Mouse (Mus musculus): ENCODE data around the gene Insc.
"Not testable (repeated sequence)": the region's sequence is repeated elsewhere in the genome, so short reads cannot be mapped to it uniquely, and the experiment has no call there.

Gene Insc

DNA sequence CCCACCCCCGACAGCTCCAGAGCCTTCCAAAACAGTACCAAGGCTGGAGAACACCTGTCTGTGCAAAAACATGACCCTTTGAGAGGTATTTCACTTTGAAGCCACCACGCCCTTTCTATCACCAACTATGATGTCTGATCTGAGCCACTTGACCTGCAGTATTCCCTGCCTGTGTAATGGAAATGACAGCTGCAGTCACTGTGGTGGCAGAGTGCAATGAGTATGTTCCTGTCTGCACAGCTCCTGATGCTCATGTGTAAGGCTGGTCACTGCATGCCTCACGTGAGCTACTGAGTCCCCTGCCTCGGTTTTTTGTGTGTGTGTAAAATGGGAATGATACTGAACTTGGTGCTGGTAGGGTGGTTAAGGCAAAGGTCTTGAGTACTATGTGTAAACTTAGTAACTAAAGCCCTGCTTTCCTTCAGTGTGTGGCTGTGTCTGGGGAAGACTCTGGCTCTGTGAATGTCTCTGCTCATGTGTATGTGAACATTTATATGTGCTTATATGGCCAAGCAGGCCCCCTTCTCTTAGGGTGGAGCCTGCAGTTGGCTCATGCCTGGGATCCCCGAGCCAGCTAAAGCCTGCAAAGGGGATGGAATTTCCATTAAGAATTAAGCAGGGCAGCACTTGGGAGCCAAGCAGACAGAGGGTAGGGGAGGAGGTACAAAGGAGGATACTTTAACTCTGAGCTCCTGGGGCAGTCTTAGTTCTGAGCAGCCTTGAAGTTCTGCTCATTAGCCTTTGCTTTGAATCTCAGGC is at the start of gene Insc:
Insc (plus strand) TSS at position 673 of the 759 bp plus-strand sequence.
- DNase-seq = no peak

DNA sequence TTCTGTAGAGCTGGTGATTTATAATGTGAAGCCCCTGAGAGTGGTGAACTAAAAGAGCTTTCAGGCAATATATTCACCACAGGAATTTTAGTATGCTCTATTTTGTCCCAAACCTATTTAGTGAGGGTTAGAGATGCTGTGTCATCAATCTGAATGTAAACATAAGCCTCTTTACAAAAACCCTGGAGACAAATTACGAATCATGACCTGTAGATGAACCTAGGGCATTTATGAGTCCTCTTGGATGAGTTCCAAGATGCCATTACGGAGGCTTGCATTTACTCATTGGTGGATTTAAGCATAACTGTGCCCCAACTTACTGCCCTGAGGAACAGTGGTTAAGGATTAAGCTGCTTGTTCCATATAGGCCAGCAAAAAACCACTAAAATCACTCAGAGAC is 42.6 kb upstream of the Insc start:
- no peak for DNase-seq

DNA sequence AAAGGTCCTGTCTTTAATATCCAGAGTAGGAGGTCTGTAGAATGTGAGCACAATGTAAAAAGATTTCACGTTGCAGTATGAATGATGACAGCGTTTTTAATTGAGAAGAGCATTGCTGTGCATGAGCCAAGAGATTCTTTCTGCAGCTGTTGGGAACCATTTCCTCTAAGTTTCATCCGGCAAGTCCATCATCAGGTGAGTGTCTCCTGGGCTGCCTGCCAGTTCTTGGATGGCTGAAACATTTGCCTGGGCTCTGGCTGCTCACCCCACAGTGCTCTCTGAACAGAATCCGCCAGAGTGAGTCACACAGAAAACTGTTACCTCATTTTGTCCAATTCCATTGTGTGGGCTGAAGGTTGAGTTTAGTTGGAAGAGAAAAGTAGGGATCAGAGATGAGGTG is 36.8 kb upstream of the Insc start:
- no peak for DNase-seq

DNA sequence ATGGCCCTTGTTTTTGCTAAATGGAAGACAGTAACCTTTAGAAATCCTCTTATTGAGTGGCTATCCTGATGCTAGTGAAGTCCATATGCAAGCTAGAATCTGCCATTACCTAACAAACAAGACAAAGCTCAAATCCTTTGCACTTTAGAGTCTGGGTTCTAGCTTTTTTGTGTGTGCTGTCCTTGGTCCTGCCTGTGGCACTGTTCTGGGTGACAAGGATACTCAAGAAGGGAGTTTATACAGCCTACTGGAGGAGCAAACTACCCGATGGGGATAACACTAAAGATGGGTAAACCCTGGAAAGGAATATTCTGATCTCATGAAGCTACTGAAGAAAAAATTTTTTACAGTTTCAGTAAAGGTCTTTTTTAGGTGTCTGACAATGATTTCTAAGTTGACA is 36.1 kb upstream of the Insc start:
- DNase-seq = no peak

DNA sequence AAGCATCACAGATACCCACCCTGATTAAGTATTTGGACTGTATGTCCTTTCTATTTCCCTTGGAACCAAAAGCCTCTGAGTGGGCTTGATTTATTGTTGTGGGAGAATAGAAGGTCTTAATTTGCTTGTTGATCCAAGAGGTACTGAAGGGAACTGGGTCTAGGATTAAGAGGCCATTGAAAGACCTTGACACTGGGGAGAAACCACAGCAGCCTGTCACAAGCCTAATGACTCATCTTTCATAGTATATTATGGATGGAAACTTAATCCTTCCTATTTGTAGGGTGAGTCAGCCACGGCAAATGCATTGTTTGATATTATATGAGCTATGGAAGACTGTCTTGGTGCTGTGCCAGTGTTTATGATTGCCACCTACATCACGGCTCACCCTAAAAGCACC is 33.1 kb upstream of the Insc start:
- DNase-seq = no peak

DNA sequence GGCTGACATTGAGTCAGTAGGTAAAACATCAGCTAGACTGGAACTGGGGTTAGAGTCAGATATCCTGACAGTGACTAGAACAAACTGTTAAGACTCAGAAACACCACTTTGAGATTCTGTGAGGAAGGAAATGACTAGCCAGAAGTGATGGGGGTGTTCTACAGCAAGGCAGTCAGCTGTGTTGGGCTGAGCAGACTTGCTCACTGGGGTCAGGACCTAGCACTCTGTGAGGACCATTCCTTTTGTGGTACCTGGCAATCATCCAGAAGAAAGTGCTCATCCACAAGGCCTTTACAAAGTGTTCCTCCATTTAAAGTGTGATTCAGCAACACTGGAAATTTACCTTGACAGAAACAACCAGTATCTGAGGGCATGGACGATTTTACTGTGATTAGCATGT is 31.0 kb upstream of the Insc start:
- no peak for DNase-seq

DNA sequence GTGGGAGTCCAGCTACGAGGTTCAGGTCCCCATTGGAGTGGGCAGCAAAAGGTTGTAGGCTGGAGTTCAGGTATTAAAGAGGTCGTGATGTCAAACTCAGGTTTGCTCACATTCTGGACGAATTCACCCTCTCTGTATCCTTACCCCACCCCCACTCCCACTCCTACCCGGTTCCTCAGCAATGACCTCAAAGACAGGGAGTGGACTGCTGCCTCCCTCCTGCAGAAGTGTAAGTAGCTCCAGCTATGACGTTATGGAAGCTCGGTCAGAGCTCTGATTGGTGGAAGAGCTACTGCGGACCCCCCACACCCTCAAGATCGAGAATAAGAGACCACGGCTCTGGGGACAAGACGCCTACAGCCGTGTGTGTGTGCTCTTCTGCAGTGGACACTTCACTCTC is 25.2 kb upstream of the Insc start, which contains the start of gene Calcb:
Calcb (plus strand) TSS at position 344 of the 400 bp plus-strand sequence.
- DNase-seq = no peak

DNA sequence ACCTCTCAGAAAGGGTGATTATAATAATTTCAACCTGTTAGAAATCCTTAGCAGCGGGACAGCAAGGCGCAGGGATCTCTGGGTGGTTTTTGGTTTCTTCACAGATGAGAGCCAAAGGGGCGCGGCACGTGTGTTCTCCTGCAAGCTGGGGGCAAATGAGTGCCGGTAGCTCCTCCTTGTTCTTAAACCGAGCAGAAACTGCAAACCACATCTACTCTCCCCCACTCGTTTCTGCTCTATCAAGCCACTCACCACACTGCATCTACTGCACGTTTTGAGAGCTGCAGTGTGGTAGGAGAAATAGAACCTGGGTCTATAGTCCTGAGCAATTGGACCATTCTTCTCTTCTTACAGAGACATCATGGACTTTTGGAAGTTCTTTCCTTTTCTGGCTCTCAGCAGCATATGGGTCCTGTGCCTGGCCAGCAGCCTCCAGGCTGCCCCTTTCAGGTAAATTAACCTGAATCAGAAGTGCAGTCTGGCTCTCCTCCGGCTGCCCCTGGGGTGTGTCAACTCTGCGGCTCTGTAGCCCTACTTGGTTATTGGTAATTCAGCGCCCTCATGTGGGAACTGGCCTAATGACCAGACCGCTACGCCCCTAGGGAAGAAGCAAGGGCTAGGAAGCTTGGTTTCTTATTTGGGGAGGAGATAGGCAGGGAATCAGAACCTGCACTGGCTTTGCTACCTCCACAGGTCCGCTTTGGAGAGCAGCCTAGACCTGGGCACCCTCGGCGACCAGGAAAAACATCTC is 23.9 kb upstream of the Insc start:
- DNase-seq = peak; percentile 31

DNA sequence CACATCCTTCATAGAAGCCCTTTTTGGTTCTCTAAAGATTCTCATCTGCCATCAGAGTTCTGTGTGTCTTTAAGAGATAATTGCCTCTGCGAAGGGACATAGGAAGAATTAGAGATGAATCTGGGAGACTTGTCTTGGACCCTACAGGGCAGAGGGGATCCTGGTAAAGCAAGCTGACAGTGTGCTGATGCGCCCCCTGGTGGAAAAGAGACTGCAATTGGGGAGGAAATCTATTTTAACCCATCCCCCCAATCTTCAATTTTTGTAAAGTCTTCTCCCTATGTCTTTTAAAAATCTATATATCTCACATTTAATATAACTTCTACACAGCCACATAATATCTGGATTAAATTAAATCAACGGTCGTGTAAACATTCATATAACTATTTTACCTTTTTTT is 13.8 kb upstream of the Insc start:
- not testable (repeated sequence) for DNase-seq

DNA sequence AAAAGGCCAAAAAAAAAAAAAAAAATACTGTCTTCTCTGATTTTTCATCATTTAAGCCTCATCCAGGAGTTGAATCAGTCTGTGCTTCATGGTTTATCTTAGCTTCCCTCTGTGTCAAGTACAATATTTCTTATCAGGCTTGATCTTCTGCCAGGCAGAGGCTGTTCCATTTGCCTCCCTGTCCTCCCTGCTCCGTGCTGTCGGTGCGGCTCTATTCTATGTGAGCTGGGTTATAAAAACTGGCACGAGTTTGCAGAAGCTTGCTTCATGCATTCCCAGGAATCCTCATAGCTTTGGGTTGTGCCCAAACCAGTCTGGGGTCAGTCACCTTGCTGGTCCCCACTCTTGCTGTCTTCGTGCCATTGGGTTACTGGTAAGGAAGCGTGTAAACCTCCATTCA is 12.3 kb upstream of the Insc start:
- no peak for DNase-seq

DNA sequence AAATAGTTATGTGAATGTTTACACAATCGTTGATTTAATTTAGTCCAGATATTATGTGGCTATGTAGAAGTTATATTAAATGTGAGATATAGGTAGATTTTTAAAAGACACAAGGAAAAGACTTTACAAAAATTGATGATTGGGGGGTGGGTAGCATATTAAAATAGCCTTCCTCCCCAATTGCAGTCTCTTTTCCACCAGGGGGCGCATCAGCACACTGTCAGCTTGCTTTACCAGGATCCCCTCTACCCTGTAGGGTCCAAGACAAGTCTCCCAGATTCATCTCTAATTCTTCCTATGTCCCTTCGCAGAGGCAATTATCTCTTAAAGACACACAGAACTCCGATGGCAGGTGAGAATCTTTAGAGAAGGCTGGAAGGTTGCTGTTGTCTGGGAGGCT is 11.8 kb upstream of the Insc start:
- not testable (repeated sequence) for DNase-seq

DNA sequence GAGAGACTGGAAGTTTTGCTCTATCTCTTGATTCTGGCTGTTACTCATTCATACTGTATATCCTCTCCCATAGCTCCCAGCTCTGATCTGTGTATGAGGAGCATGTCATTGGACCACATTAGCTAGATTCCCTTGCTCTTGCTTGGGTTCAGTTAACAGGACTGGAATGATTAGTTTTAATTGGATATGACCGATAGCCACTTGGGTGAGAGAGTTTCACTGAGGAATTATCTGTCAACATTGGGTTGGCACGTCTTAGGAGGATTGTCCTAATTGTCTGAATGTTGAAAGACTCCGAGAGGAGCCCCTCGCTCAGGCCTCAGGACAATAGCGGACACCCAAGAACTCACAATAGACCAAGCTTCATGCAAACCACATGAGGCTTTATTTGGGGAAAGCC is 7.2 kb upstream of the Insc start:
- DNase-seq = no peak

DNA sequence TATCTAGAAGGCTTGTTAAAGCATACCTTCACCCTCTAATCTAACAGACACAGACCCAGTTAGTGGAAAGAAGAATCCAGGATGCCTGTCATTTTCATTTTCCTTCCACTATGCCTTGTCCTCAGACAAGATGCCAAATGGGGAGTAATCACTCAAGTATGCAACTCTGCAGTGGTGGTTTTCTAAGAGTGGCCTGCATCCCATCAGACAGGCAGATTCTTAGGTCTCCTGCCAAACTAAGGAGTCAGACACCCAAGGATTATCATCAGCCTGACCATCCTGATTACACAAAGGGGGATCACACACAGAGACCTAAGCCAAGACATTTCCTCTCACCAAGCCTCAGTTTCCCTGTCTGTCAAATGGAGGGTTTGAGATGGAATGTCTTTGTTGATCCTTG is 5.3 kb upstream of the Insc start:
- no peak for DNase-seq

DNA sequence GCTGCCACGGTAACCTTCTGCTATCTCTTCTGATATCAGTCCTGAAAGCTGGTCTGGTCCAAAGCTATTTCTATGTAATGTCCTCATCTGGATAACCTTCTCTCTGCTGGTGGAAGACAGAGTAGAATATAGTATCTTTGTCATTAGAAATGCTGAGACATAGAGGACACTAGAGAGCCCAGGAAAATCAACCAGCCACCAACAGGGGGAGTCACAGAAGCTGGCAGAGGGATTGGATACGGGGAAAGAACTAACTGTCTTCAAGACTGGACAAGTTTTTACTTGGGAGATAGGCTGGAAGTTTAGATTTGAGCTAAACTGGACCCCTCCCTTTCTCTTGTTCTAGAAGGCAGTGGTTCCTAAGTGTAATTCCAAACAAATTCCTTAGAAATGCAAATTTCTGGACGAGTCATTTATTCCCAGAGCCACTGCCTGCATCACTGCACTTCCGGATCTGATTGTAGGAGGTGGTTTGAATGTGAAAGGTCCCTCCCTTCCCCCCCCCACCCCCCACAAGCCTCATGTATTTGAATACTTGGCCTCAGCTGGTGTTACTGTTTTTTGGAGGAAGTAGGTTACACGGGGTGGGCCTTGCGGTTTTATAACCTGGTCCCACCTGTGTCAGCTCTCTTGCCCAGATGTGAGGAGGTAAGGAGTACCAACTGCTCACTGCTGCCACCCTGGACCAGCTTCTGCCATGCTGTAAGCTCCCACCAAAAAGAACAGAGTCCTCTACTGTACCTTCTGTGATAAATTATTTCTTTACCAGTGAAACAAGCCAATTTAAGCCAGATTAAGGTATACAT is 2.9 kb upstream of the Insc start:
- no peak for DNase-seq

DNA sequence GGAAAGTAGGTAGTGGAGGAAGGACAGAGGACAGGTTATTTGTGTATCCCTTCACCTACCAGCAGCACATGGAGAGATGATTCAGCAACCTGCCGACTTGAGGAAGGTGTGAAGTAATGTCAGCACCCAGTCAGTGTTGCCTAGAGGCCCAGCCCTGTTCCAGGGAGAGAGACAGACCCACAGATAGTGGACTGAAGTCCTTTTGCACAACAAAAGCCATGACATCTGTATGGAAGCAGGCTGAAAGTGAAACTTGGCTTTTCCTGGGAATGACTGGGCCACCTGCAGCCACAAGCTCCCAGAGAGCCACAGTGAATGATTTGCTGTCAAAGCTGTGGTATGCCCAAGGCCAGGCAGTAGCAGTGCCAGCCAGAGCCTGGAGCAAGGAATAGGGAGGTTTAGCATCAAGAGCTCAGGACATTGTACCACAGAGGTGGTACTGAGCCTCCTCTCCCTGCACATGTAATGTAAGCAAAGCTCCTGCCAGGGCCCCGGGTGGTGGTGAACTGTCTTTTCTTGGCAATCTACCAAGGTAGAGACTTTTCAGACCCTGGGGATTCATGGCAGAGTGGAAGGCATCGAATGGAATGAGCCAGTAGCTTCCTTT is 1.2 kb downstream of the Insc start:
- no peak for DNase-seq

DNA sequence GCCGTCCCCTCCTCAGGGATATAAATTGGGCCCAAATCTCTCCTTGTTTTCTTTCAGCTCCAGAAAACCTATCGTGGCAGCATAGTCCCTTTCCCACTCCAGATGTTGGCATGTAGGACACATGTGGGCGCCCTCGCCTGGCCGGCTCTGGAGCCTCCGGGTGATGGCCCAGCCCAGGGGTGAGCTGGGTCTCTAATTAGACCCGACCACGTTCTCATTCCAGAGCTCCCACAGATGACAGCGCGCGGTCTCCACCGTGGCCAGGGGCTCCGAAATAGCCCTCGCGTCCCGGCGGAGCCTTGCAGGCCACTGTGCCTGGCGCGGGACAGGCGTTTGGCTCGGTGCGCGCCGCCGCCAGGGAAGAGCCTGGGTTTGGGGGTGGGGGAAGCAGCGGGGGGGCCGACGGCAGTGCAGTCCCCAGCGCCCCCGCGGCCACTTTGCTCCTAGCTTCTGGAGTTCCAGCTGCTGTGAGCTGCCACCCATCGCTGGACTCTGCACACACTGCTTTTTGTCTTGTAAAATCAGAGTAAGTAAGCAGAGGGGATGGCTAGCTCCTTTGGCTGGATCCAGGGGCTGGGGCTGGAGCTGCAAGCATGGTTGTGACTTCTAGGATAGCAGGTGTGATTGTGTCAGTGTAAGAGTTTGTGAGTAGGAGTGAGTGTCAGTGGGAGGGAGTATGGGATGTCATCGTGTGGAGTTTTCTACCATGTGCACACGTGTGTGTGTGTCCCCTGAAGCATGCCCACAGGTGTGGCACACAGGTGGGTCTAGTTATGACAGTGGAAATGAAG is 2.2 kb downstream of the Insc start:
- peak; percentile 32 for DNase-seq

DNA sequence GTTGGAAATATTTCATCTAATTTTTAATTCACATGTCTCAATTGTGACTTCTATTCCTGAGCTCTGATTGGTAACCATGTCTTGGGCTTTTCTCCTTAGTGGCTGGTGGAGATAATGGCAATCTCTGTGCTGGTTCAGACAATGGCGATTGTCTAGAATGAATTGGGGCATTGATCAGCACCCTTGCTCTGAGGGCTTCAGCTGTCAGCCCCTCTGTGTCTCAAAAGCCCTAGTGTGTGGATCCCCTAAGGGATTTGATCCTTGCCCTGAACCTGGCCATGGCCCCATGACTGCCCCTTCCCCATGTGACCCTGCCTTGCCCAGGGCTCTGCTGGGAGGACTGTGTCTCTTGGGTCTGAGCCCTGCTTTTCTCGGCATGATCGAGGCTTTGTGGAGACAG is 4.1 kb downstream of the Insc start:
- no peak for DNase-seq

DNA sequence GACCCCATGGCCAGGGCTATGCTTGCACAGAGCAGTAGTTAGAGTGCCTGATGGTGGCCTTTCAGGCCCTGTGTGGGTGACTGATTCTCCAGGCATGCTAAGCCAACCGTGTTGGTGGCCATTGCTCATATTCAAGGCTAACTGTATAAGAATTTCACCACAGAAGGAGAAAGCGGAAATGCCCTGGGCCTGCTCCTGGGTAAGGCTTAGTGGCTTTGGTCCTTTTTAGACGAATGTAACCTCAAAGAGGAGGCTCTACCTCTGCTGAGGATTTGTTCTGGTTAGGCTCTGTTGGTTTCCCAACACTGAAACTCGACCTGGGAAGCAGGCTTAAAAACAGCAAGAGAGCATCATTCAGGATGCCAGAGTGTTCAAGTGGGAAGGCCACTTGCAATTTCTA is 4.7 kb downstream of the Insc start:
- no peak for DNase-seq

DNA sequence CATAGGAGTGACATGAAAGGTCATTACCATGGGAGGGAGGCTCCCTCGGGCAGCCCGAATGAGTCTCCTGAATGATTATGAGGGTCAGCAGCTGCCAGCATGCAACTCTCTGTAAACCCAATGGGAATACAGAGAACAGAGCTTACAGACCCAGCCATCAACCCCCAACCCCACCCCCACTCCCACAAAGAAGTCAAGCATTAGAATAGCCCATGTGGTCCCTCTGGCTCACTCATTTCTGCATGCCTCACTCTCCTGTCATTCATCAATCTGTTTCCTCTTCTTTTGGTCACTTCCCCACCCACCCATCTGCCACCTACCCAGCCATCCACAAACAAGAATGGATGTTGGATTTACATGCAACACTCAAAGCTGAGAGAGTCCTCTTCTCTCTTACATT is 10.0 kb downstream of the Insc start:
- no peak for DNase-seq

DNA sequence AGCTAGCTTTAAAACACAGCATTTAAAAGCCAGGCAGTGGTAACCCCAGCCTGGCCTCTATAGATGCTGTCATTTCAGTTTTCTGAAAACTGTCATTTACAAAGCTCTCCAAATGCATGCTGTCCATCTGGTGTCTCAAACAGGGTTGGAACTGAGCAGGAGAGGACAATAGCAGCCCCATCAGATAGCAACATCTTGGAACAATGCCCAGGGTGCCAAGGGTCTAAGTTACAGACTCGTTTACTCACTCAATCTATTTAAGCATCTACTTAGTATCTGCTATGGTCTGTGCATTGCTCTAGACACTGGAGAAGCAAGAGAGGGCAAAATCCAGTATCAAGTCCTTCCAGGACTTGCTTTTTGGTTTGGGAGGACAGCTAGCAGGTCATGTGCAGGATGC is 10.7 kb downstream of the Insc start:
- no peak for DNase-seq

DNA sequence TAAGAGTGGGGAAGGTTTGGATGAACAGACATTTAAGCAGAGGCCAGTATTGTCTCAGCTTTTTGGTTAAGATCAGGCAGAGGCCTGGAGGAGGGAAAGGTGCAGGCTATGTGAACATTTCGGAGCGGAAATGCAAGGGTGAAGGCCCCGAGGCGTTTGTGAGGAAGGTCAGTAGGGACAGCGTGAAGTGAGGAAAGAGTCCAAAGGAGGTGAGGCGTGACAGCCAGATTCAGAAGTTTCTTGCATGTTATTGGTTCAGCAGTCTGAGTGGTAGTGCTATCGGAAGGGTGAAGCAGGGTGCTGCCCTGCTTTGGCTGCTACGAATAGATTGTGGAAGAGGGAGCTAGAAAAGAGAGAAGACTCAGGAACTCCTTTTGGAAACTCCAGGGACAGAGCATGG is 11.1 kb downstream of the Insc start:
- DNase-seq = no peak

DNA sequence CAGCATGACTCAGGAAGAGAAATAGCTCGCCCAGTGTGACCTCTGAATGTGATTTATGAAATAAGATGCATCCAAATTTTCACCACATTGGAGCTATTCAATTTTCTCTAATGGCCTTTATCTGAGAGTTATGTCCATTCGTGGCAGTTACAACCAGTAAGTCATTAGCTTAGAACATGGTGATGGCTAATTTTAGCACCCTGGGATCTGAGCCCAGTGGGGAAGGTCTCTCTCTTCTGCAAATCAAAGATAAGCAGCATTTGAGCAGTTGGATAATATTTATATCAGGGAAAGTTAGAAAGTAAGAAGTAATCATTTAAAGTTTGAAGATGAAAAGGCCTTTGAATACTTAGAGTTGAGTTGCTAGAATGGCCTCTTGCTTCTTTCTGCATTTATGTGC is 19.2 kb downstream of the Insc start:
- DNase-seq = no peak
